Mouse (Mus musculus): Measurements from ENCODE around the gene Rhebl1. TPM values are rescaled to one million over a fixed set of nuclear protein-coding genes. Genes with fewer than 3 reads are reported as not detected.
"Not testable (repeated sequence)": the region's sequence is repeated elsewhere in the genome, so short reads cannot be mapped to it uniquely, and the experiment has no call there.

Rhebl1 gene
- total RNA-seq (2015): 10.7 and 17.8 TPM in 2 replicates
- 5.4 and 7.9 TPM in 2 replicates for total RNA-seq (2017)

- ATAC-seq (replicated peaks; ENCODE audit: poor library complexity): no peak
These were observed at the start of gene Rhebl1 for GRCm38 (mm10) chr15:98893940-98894745. Gene Rhebl1, minus strand, starts transcription at chr15:98894540.

GRCm38 (mm10) chr15:98943133-98943532, 48.8 kb upstream of the Rhebl1 start:
- ATAC-seq (replicated peaks; ENCODE audit: poor library complexity): no peak

DNA sequence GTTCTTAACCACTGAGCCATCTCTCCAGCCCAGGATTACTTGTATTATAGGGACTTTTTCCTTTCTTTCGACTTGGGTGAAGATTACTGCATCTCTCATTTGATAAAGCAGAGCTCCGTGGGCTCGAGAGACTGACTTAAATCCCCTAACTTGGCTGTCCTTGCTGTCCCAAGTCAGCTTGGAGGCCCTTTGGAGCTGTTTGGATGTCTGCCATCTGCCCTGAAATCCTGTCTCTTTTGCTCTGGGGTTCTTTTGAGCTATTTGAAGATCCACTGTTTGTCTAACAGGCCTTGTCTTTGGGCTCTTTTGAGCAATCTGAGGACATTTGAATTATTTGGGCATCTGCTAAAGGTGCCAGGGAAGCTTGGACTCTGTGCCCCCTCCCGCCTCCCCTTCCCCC, 47.7 kb upstream of the Rhebl1 start:
- ATAC-seq (replicated peaks; ENCODE audit: poor library complexity): no peak

DNA sequence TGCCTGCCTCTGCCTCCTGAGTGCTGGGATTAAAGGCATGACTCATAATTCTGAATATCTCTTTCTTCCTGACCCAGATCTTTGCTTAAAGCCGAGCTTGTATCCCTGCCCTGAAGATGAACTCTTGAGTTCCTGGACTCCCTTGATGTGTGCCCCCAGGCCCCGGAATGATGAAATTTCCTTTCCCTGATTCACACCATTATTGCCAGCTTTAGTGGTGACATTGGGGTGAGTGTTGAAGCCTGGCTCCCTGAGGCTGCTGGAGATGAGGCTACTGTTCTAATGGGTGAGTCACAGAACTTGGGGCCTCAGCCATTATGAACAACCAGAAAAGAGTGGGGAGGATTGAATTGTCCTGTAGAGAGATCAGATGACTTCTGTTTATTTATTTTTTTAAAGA, 47.2 kb upstream of the Rhebl1 start:
- ATAC-seq (replicated peaks; ENCODE audit: poor library complexity): no peak

- ATAC-seq (replicated peaks; ENCODE audit: poor library complexity): no peak
These were observed 46.5 kb upstream of the Rhebl1 start for GRCm38 (mm10) chr15:98940816-98941215.

DNA sequence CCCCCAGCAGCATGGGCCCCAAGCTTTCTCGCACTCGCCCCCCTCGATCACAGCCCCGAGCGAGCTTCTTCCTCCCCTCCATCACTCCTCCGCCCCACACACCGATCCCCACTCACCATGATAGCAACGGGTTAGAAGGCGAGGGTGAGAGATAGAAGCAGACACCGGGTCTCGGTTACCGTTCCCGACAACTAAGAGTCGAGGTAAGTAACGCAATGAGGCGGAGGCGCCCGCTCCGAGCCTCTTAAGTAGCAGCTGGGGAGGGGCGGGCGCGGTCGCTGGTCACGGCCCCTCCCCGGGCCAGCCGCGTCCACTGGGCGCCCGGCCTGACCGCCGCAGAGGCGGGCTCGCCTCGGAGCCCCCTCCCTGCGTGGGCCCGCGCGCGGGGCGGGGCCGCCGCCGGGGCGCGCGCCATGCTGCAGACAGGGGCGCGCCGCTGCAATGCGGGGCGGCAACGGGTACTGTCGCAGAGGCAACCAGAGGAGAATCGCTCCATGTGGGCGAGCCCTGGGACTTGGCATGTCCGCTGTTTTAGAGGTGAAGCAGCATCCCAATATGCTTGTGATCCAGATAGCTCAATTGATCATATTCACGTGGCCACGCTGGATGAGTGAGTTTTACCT, 40.0 kb upstream of the Rhebl1 start, which contains the start of gene Tuba1b:
TSS of gene Tuba1b (minus strand) at position 349 of the 623 bp plus-strand sequence.
- ATAC-seq (replicated peaks; ENCODE audit: poor library complexity): peak; percentile 70

DNA sequence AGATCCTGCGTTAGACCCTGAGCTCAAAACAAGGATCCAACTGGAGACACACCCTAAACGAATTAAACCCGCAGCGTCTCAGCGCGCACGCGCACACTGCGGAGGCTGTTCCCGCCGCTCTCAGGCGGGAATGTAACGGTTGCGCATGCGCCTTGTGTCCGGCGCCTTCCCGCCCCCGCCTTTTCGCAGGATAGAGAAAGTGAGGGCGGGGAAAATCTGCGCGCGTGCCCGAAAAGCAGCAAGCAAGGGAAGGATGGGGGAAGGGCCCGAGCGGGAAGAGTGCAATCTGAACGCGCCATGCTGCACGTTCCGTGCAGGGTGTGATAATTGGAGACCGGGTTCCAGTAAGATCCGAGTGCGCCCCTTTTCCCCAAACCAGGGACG, 39.5 kb upstream of the Rhebl1 start:
- ATAC-seq (replicated peaks; ENCODE audit: poor library complexity): peak; percentile 63

DNA sequence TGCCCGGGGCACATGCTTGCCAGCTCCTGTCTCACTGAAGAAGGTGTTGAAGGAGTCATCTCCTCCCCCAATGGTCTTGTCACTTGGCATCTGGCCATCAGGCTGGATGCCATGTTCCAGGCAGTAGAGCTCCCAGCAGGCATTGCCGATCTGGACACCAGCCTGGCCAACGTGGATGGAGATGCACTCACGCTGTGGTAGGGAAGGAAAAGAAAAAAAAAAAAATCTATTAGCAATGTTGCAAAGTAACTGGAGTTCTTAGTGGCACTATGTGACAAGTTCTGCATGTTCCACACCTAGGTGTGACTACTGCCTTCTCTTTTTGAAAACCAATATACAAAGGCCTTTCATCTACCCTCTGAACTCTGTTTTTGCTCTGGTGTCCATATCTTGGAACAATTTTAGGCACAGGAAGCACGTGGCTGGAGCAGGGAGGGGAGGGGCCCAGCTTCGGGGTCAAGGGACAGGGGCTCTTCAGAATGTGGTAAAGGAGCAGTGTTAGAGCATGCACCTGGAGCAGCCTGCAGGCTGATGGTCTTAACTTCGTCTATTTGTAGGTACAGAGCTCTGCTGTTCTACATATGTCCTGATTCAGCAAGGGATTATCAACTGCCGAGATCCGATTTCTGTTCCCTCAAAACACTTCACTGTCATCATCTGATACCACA, 38.8 kb upstream of the Rhebl1 start:
- not testable (repeated sequence) for ATAC-seq (replicated peaks; ENCODE audit: poor library complexity)

GRCm38 (mm10) chr15:98930998-98931397, 36.7 kb upstream of the Rhebl1 start:
- ATAC-seq (replicated peaks; ENCODE audit: poor library complexity): no peak

- ATAC-seq (replicated peaks; ENCODE audit: poor library complexity): no peak
These were observed 35.8 kb upstream of the Rhebl1 start for GRCm38 (mm10) chr15:98930017-98930734.

DNA sequence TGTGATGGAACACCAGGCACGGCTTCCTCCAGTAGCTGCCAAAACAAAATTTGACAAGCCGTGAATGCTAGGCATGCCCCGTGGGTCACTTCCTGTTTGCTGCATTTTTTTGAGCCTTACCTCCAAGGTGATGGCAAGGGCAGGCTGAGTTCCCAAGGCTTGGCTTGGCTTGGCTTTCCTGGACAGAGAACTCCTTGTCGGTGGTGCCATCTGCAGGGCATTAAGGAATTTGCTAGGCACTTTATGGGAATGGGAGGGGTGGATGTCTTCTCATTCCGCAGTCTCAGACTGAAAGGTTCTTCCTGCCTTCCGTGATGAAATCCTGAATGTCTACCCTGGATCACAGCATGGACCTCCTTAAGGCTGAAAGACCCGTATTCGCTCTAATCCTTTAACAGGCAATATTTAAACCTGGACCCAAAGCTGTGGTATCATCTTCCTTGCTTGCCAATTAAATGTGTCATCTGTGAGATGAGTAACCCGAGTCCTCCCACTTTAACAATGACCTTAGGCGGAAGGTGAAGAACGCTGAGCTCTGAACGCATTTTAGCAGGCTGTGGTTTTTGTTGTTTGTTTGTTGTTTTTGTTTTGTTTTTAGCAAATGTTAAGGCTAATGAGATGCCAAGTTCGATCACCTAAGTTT, 34.4 kb upstream of the Rhebl1 start:
- ATAC-seq (replicated peaks; ENCODE audit: poor library complexity): peak; percentile 71

GRCm38 (mm10) chr15:98927566-98927965, 33.2 kb upstream of the Rhebl1 start:
- ATAC-seq (replicated peaks; ENCODE audit: poor library complexity): 0 out of 2 replicates have a peak, but pooled peaks have one; percentile 20

- ATAC-seq (replicated peaks; ENCODE audit: poor library complexity): no peak
These were observed 30.3 kb upstream of the Rhebl1 start for GRCm38 (mm10) chr15:98924682-98925081.

DNA sequence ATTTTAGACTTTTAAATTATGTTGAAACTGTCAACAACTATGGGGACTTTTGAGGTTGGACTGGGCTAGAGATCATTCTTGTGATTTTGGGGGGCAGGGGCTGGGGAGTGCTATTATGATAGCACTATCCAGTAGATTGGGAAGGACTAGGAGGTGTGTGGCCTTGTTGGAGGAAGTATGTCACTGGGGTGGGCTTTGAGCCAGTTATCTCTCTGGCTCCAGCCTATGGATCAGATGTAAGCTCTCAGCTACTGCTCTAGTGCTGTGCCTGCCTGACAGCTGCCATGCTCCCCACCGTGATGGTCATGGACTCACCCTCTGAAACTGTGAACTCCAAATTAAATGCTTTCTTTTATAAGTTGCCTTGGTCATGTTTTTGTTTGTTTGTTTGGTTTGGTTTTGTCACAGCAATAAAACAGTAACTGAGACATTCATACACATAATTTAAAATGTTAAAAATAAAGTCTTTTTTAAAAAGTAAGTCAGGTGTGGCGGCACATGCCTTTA, 28.7 kb upstream of the Rhebl1 start:
- no peak for ATAC-seq (replicated peaks; ENCODE audit: poor library complexity)

DNA sequence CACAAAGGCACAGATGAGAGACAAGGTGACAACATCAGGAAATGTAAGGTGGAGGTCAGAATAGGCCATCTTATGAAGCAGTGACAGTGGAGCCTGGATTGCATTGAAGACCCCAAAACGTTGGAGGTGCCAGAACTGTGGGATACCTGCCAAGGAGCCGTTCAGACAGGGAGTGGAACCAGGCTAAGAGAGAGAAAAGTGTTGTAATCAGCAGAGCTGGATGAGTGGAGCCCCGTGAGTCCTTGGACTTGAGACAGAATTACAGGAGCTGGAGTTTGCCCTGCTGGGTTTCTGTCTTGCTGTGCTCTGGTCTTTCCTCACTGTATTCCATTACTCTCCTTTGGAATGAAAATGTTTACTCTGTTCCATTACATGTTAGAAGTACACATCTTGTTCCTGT, 28.2 kb upstream of the Rhebl1 start:
- ATAC-seq (replicated peaks; ENCODE audit: poor library complexity): no peak

DNA sequence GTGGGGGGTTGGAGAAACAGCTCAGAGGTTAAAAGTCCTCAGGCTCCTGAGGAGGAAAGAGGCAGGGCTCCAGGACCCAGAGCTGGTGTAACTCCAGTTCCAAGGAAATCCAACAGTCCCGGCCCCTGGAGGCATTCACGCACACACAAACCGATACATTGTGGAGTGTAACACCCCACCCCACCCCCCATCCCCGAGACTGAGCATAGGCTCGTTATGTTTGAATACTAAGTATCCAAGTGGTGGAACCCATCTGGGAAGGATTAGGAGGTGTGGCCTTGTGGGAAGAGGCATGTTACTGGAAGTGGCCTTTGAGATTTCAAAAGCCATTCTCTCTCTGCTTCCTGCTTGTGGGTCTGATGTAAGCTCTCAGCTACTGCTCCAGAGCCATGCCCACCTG, 27.2 kb upstream of the Rhebl1 start:
- ATAC-seq (replicated peaks; ENCODE audit: poor library complexity): no peak

DNA sequence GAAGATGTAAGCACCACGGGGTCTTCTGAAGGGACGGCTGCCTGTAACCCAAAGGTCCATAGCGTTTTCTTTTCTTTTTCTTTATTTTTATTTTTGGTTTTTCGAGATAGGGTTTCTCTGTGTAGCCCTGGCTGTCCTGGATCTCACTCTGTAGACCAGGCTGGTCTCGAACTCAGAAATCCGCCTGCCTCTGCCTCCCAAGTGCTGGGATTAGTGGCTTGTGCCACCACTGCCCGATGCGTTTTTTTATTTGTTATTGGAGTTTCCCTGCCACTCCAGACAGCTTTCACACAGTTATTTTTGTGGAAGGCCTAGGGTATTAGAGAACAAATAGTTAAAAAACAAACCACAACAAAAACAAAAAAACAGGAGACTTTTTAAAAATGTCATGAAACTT, 24.2 kb upstream of the Rhebl1 start:
- not testable (repeated sequence) for ATAC-seq (replicated peaks; ENCODE audit: poor library complexity)

GRCm38 (mm10) chr15:98917538-98918498, 23.5 kb upstream of the Rhebl1 start, which contains the start of gene Lmbr1l:
Gene Lmbr1l, minus strand, starts transcription at chr15:98918231.
- ATAC-seq (replicated peaks; ENCODE audit: poor library complexity): peak; percentile 99

DNA sequence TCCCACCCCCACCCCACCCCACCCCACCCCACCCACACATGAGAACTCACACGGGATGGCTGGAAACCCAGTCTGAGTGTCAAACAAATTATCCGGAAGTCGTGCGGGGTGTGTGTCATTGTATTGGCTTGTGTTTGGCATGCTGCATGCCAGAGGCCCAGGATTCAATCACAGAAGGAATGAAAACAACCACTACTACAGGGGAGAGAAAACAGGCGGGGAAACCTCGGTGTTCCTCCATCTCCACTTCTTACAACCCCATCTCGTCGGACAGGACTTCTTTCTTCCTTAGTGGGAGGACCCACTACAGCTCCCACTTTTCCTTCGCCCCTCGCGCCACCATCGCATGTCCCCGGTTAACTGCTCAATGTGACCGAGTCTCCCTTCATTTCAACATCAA, 22.8 kb upstream of the Rhebl1 start:
- no peak for ATAC-seq (replicated peaks; ENCODE audit: poor library complexity)
